Mouse (Mus musculus) megakaryocyte, embryonic 14.5 days (primary cell): ENCODE measurements around the gene Bcl2.

Experiments
- FLI1 ChIP-seq: IDR thresholded peaks from 2 replicates; pipeline ENCODE4 v1.6.1; 2012; ENCODE audit warnings: low read length, inconsistent platforms, mixed read lengths
- GATA1 ChIP-seq: IDR thresholded peaks from 3 replicates; pipeline ENCODE4 v1.6.1; 2012; ENCODE audit warnings: mixed read lengths, low read length, inconsistent platforms, borderline replicate concordance

- TF ChIP-seq GATA1 (0 out of 3 replicates have a peak, but pooled peaks have one; percentile 6), FLI1 (no peak)
Measured at GRCm38 (mm10) chr1:106561085-106561760, 152.9 kb downstream of the Bcl2 start.
